Mouse (Mus musculus) cerebellum, postnatal 4 days (tissue): Measurements from ENCODE around the gene Abca7.
"Not testable (repeated sequence)": the region's sequence is repeated elsewhere in the genome, so short reads cannot be mapped to it uniquely, and the experiment has no call there.

Experiments used
- DNase-seq, 2 experiments: peaks; one replicate each; pipeline ENCODE4 v3.0.0; 2022; ENCODE audit warnings: low spot score in 2 of 2, mixed read lengths in 1 of 2

Abca7 gene

GRCm38 (mm10) chr10:80021320-80021641, 25.0 kb downstream of the Abca7 start:
- DNase-seq = no peak

GRCm38 (mm10) chr10:80022164-80022563, 25.9 kb downstream of the Abca7 start:
- DNase-seq = no peak

- no peak for DNase-seq
Observed at GRCm38 (mm10) chr10:80022806-80023205, 26.5 kb downstream of the Abca7 start.

DNA sequence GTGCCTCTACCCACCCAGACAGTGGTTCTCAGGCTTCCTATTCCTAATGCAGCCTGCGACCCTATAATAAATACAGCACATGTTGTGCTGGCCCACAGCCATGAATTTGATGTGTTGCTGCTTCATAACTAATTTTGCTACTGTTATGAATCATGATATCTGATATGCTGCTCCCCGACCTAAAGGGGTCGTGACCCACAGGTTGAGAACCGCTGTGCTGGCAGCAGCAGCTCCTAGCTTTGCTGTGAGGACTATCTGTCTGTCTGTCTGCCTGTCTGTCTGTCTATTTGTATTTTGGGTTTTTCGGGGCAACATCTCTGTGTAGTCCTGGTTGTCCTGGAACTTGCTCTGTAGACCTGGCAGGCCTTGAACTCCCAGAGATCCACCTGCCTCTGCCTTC, 27.5 kb downstream of the Abca7 start:
- no peak for DNase-seq

DNA sequence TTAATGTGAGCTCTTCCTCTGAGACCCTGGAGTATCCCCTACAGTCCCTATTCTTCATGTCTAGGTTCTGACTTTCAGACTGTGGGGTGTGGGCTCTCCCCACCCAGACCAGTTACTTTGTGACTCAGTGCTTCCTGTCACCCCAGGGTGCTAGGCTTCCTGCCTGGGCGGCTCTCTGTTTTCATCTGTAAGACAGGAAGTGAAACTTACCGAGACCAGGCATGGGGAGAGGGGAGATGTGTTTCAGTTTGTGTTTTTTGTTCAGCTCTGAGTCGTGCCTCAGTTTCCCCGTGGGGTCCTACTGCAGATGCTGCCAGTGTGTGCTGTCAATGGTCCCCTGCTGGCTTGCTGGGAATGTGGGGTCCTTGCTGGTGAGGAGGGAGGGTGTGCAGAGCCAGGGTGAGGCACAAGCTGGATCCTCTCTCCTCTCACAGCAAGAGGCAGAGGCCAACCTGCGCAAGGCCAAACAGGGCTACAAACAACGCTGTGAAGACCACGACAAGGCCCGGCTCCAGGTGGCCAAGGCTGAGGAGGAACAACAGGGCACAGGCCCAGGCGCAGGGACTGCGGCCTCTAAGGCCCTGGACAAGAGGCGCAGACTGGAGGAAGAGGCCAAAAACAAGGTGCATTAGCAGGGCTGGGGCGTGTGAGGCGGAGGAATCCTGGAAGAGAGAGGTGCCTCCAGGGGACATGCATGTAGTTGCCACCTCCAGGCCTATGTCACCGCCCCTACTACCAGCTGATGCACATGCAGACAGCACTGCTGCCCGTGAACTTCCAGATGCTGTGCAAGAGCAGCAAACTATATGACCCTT, 28.1 kb downstream of the Abca7 start:
- DNase-seq = no peak

DNA sequence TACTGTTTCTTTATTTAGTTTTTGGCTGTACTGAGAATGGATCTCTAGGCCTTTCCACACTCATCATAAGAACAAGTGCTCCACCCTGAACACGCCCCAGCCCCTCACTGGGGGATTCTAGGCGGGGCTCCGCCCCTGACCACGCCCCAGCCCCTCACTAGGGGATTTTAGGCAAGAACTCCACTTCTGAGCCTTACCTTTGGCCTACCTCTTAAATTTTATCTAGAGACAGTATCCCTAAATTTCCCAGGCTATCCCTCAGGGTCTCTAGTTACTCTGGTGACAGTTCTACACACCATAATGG, 28.7 kb downstream of the Abca7 start:
- DNase-seq = no peak

GRCm38 (mm10) chr10:80025463-80025862, 29.2 kb downstream of the Abca7 start:
- DNase-seq = no peak

DNA sequence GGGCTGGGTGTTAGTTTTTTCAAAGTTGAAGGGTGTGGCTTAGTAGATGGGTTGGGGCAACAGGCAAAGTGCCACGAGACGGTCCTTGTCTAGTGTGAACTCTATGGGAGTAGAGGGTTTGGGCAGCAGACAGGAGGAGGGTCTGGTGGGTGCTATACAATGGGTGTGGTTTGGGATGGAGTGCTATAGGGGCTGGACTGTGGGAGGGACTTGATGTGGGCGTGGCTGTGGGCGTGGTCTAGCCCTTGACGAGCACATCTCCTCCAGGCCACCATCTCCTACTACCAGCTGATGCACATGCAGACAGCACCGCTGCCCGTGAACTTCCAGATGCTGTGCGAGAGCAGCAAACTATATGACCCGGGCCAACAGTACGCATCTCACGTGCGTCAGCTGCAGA, 29.6 kb downstream of the Abca7 start:
- no peak for DNase-seq

DNA sequence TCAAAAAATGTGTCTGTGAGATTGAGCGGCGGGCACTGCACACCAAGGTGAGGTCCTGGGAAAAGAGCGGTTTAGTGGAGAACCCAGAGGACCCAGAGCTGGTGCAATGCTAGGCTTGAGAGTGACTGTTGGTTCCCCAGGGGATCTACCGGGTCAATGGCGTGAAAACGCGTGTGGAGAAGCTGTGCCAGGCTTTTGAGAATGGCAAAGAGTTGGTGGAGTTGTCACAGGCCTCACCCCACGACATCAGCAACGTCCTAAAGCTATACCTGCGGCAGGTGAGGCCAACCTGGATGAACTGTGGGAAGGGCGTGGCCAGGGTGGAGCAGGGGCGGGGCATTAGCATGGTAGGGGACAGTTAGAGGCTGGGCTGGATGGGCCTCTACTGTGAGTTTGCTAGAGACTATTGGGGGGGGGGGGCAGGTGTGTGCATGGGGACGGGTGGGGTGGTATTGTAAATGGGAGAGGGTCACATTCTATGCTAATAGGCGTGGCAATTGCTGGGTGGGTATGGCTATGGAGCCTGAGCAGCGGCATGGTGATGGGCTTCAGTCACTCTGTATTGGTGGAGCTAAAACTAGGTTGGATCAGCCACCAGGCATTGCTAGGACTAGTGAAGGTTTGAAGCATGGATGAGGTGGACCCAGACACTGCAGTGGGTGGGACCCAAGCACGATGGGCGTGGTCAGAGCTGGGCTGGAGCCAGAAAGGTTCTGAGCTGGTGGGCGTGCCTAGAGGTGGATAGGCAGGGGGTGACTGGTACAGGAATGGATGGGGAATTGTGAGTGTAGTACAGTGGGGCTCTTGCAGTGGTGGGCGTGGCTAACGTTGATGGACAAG, 31.6 kb downstream of the Abca7 start:
- DNase-seq = no peak

DNA sequence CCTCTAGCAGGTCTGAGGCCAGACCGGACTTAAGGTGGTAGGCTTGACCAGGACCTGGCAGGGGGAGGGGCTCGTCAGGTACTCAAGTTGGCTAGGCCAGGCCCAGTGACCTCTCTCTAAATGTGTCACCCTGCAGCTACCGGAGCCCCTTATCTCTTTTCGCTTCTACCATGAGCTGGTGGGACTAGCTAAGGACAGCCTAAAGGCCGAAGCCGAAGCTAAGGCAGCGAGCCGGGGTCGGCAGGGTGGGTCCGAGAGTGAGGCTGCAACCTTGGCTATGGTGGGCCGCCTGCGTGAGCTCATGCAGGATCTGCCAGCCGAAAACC, 32.2 kb downstream of the Abca7 start:
- DNase-seq = no peak

- no peak for DNase-seq
Observed at GRCm38 (mm10) chr10:80030191-80030590, 33.9 kb downstream of the Abca7 start.

- DNase-seq = no peak
Observed at GRCm38 (mm10) chr10:80030736-80031135, 34.4 kb downstream of the Abca7 start.

DNA sequence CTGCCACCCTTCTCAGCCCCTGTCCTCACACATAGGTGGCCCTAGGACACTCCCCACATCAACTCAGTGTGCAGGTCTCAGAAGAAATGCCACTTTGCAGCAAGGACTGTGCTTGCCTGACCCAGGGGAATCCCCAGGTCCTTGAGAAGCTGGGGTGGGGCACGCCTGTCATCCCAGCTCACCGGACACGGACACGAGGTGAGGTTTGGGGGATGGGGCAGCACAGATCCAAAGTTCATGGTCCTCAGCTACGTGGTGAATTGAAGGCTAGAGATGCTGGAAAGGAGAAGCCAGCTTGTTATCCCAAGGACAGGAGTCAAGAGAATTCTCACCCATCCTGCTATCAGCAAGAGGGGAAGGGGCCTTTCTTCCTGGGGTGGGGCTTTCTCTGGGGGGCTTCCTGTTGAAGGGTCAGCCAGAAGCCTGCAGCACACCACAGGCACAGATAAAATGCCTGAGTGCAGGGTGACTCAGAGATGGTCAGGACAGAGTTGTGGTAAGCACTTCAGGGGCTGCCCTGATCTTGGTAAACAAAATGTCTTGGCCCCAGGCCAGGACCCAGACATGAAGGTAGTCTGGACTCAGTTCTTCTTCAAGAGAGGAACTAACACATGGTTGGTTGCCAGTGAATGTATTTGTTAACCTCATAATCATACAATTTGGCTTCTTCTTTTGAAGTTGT, 36.6 kb downstream of the Abca7 start:
- DNase-seq = no peak

- DNase-seq = no peak
Observed at GRCm38 (mm10) chr10:80033511-80034391, 37.5 kb downstream of the Abca7 start.

DNA sequence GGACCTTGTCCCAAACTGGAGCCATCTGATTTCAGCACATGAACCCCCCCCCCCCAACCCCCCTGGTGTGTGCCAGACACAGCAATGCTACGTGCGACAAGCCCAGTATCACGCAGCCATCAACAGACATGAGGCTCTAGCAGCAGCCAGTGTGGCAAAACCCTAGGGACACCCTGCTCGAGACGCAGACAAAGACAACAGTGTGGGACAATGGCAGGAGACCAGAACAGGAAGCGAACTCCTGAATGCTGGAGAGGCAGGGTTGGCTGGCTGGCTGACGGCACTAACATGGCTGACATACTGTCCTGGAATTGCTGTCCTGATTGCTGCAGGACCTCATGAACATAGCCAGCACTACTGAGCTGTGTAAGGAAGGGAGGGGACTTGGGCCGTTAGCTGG, 38.9 kb downstream of the Abca7 start:
- DNase-seq = no peak

DNA sequence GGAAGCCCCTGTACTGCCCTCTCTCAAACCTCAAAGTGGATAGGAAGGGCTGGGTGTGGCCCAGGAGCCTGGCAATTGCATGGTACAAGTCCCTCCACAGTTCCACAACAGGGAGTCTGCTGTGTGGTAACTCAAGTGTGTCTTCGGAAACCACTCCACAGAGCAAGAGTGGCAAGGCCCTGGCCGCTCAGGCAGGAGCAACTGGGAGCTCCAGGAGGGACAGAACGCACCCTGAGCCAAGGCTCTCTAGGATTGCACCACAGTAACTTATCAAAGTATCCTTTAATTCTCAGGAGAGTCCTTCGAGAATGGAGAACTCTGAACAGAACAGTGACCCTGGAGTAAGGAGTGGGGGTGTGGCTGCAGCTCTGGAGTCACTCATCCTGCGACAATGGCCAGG, 39.4 kb downstream of the Abca7 start:
- no peak for DNase-seq

GRCm38 (mm10) chr10:80036832-80037231, 40.5 kb downstream of the Abca7 start:
- DNase-seq = no peak

DNA sequence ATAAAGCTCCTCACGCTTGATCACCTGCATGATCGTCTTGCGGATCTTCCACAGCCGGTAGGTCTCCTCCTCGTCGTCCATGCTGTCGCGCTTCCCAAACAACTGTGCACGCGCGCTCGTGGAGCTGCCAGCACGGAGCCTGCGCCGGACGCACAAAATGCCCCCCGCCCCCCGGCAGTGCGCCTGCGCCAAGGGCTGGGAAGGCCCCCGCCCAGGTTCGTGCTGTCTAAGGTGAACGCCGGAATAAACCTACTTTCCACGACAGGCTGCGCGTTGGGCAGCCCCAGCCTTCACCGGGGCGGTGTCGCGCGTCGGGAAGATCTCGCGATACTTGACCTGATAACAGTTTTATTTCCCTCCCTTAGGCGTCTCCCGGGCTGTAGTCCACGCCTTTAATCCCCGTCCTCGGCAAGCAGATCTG, 43.3 kb downstream of the Abca7 start, which contains the start of gene Polr2e:
Gene Polr2e, minus strand, starts transcription at position 237 of the 421 bp plus-strand sequence.
- peak; percentile 92 to 94 for DNase-seq

- DNase-seq = not testable (repeated sequence)
Observed at GRCm38 (mm10) chr10:80041409-80042060, 45.2 kb downstream of the Abca7 start.

DNA sequence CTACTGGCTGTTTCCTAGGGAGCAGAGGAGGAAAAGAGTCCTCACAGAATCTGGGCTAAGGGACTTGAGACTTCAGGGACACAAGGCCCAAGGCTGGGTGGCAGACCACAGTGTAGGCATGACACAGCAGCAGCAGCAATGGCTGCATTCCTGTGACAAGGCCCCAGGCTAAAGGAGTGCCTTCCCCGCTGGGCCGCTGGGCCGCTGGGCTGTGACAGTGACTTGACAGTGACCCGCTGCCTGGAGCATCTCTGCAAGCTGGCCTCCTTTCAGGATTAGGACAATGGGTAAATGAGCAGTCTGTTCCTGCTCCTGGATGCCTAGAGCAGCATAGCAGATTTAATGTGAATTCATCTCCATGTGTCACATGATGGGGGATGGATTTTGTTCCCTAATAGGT, 47.8 kb downstream of the Abca7 start:
- DNase-seq = no peak

DNA sequence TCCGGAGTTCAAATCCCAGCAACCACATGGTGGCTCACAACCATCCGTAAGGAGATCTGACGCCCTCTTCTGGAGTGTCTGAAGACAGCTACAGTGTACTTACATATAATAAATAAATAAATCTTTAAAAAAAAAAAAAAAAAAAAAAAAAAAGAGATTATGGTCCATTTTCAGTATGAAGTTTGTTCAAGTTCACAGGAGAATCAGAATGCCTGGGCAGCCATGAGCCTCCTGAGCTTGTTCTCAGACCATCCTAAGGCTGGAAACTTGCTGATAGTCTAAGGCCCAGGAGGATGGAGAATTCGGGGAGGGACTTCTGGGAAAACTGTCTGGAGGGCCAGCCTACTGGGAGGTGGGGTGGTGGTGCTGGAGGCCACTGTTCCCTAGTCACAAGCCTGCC, 49.1 kb downstream of the Abca7 start:
- not testable (repeated sequence) for DNase-seq
